Mouse (Mus musculus) kidney, postnatal 10 days (tissue): ENCODE measurements around the gene Txndc2.
A peak's percentile ranks its signal among the peaks of the same experiment; 100 is the strongest.

Source experiments
- DNase-seq: peaks from one replicate; pipeline ENCODE4 v3.0.0; 2021; ENCODE audit warnings: mixed read lengths

Gene Txndc2

GRCm38 (mm10) chr17:65641734-65642218 is at the start of gene Txndc2:
Gene Txndc2, minus strand, starts transcription at chr17:65642168.
- DNase-seq = no peak

GRCm38 (mm10) chr17:65683731-65684130 is 41.8 kb upstream of the Txndc2 start:
- DNase-seq = no peak

GRCm38 (mm10) chr17:65683316-65683715 is 41.3 kb upstream of the Txndc2 start:
- no peak for DNase-seq

- no peak for DNase-seq
Observed at GRCm38 (mm10) chr17:65682071-65682680, 40.2 kb upstream of the Txndc2 start.

GRCm38 (mm10) chr17:65681516-65681915 is 39.5 kb upstream of the Txndc2 start:
- no peak for DNase-seq

- no peak for DNase-seq
Observed at GRCm38 (mm10) chr17:65680801-65681412, 38.9 kb upstream of the Txndc2 start.

GRCm38 (mm10) chr17:65679806-65680446 is 38.0 kb upstream of the Txndc2 start:
- DNase-seq = no peak

GRCm38 (mm10) chr17:65677742-65678141 is 35.8 kb upstream of the Txndc2 start:
- DNase-seq = no peak

- DNase-seq = no peak
Observed at GRCm38 (mm10) chr17:65676536-65676935, 34.6 kb upstream of the Txndc2 start.

- no peak for DNase-seq
Observed at GRCm38 (mm10) chr17:65675985-65676384, 34.0 kb upstream of the Txndc2 start.

- peak; percentile 29 for DNase-seq
Observed at GRCm38 (mm10) chr17:65674710-65675171, 32.8 kb upstream of the Txndc2 start.

- DNase-seq = no peak
Observed at GRCm38 (mm10) chr17:65672926-65673325, 31.0 kb upstream of the Txndc2 start.

- peak; percentile 1 for DNase-seq
Observed at GRCm38 (mm10) chr17:65669061-65669460, 27.1 kb upstream of the Txndc2 start.

- DNase-seq = peak; percentile 2
Observed at GRCm38 (mm10) chr17:65667792-65668191, 25.8 kb upstream of the Txndc2 start.

GRCm38 (mm10) chr17:65666388-65667161 is 24.6 kb upstream of the Txndc2 start:
- DNase-seq = peak; percentile 77

GRCm38 (mm10) chr17:65665786-65666387 is 23.9 kb upstream of the Txndc2 start:
- peak; percentile 3 for DNase-seq

GRCm38 (mm10) chr17:65663329-65664078 is 21.5 kb upstream of the Txndc2 start:
- DNase-seq = peak; percentile 1

GRCm38 (mm10) chr17:65662662-65663061 is 20.7 kb upstream of the Txndc2 start:
- no peak for DNase-seq

- no peak for DNase-seq
Observed at GRCm38 (mm10) chr17:65658416-65658815, 16.4 kb upstream of the Txndc2 start.

- no peak for DNase-seq
Observed at GRCm38 (mm10) chr17:65657958-65658357, 16.0 kb upstream of the Txndc2 start.

GRCm38 (mm10) chr17:65656731-65657130 is 14.8 kb upstream of the Txndc2 start:
- no peak for DNase-seq

- DNase-seq = no peak
Observed at GRCm38 (mm10) chr17:65656076-65656475, 14.1 kb upstream of the Txndc2 start.
